Mouse (Mus musculus): ENCODE data around the gene Josd2. TPM values are rescaled to one million over a fixed set of nuclear protein-coding genes. Genes with fewer than 3 reads are reported as not detected.

Josd2 gene
- polyA plus RNA-seq, 2 experiments = 81.5 to 167 TPM

DNA sequence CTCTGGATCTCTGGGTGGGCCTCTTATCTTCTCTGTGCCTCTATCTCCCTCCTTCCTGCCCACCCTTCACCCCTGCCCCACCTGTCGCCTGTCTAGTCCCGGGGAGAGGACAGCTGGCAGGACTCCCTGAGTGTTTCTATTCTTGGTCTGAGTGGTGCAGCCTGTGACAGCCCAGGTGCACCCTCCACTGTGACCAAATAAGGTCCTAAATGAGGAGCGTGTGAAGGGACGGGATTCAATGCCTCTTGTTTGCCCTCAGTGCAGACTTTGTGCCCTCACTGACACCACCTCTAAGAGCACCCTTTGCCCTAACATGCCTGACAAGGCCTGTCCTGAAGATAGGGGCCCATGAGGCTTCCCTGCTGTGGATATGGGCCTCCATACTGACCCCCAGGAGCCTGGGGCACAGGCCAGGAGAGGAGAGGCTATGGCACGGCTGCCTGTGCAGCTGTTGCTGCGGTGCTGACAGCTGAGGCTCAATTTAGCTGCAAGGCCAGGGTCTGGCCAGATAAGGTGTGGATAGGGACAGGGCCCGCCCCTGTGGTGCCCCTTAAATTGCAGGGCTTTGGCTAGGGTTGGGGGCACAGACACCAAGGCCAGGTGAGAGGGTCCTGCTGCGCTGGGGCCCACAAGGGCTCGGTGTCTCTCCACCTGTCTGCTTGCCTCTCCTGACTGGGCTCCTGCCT, 5.3 kb downstream of the Josd2 start:
- Histone ChIP-seq H3K27ac (replicated peaks; ENCODE audit: low read depth, low read length) (0 out of 2 replicates have a peak overlapping the region, but pooled peaks have one; percentile 26), H3K4me2 (replicated peaks; ENCODE audit: low read depth, low read length, severe bottlenecking) (no peak overlapping the region), H3K4me1 (ENCODE audit: control insufficient read depth, insufficient read depth, low read length) (no peaks in the 10 kb centered on the region; the same call in 1 of the 2 replicates), H3K9ac (ENCODE audit: low read depth, low read length, severe bottlenecking) (no peak overlapping the region), H3K27me3 (ENCODE audit: control insufficient read depth, insufficient read depth, low read length) (peaks cover 28% of the 10 kb centered on the region), H3K4me3 (replicated peaks; ENCODE audit: low read length) (no peak overlapping the region), H3K9me3 (ENCODE audit: control insufficient read depth, low read length) (no peaks in the 10 kb centered on the region), H3K36me3 (ENCODE audit: control insufficient read depth, insufficient read depth, low read length) (no peaks in the 10 kb centered on the region; the same call in 1 of the 2 replicates)
- ATAC-seq (ENCODE audit: low FRiP score, low read depth) = peak; percentile 58
- peak; percentile 33 for DNase-seq (ENCODE audit: low spot score)
- 35% methylated on average over 7 of the region's 9 CpGs for WGBS
- no peak for TF ChIP-seq POLR2A (IDR thresholded peaks at IDR 0.05; ENCODE audit: borderline replicate concordance, extremely low read depth, insufficient read depth, insufficient read length)

- 0 out of 2 replicates have a peak overlapping the region, but pooled peaks have one; percentile 10 for H3K4me2 ChIP-seq (replicated peaks; ENCODE audit: low read depth, low read length, severe bottlenecking)
These were observed 6.6 kb downstream of the Josd2 start for GRCm38 (mm10) chr7:44474419-44474818.

GRCm38 (mm10) chr7:44475046-44475614, 7.3 kb downstream of the Josd2 start:
- H3K27ac ChIP-seq (replicated peaks; ENCODE audit: low read depth, low read length) = no peak overlapping the region
- WGBS = 30% methylated on average over 5 of the region's 5 CpGs
- H3K4me2 ChIP-seq (replicated peaks; ENCODE audit: low read depth, low read length, severe bottlenecking) = no peak overlapping the region
- ATAC-seq (ENCODE audit: low FRiP score, low read depth) = no peak
- no peaks in the 10 kb centered on the region for H3K4me1 ChIP-seq (ENCODE audit: control insufficient read depth, insufficient read depth, low read length)
- no peak overlapping the region for H3K9ac ChIP-seq (ENCODE audit: low read depth, low read length, severe bottlenecking)
- no peak overlapping the region for H3K4me3 ChIP-seq (replicated peaks; ENCODE audit: low read length)
- H3K27me3 ChIP-seq (ENCODE audit: control insufficient read depth, insufficient read depth, low read length) = peaks cover 36% of the 10 kb centered on the region
- no peaks in the 10 kb centered on the region for H3K9me3 ChIP-seq (ENCODE audit: control insufficient read depth, low read length)
- no peaks in the 10 kb centered on the region for H3K36me3 ChIP-seq (ENCODE audit: control insufficient read depth, insufficient read depth, low read length)
- TF ChIP-seq POLR2A (IDR thresholded peaks at IDR 0.05; ENCODE audit: borderline replicate concordance, extremely low read depth, insufficient read depth, insufficient read length) = no peak
- DNase-seq (ENCODE audit: low spot score) = no peak

More at GRCm38 (mm10) chr7:44474419-44474818, 6.6 kb downstream of the Josd2 start:
- no peak for TF ChIP-seq POLR2A (IDR thresholded peaks at IDR 0.05; ENCODE audit: borderline replicate concordance, extremely low read depth, insufficient read depth, insufficient read length)
- WGBS = 15% methylated on average over 4 of the region's 4 CpGs
- ATAC-seq (ENCODE audit: low FRiP score, low read depth) = peak; percentile 24; the same call in 1 of the 2 replicates
- H3K27ac ChIP-seq (replicated peaks; ENCODE audit: low read depth, low read length) = no peak overlapping the region
- H3K9me3 ChIP-seq (ENCODE audit: control insufficient read depth, low read length) = no peaks in the 10 kb centered on the region
- H3K36me3 ChIP-seq (ENCODE audit: control insufficient read depth, insufficient read depth, low read length) = no peaks in the 10 kb centered on the region
- 0 out of 2 replicates have a peak overlapping the region, but pooled peaks have one; percentile 7 for H3K4me3 ChIP-seq (replicated peaks; ENCODE audit: low read length)
- peak; percentile 49 for DNase-seq (ENCODE audit: low spot score)
- H3K4me1 ChIP-seq (ENCODE audit: control insufficient read depth, insufficient read depth, low read length) = no peaks in the 10 kb centered on the region
- no peak overlapping the region for H3K9ac ChIP-seq (ENCODE audit: low read depth, low read length, severe bottlenecking)
- peaks cover 36% of the 10 kb centered on the region for H3K27me3 ChIP-seq (ENCODE audit: control insufficient read depth, insufficient read depth, low read length)

GRCm38 (mm10) chr7:44482836-44483435, 15.2 kb downstream of the Josd2 start:
- 60% methylated on average over 3 of the region's 3 CpGs for WGBS
- H3K27ac ChIP-seq (replicated peaks; ENCODE audit: low read depth, low read length) = no peak overlapping the region
- H3K4me1 ChIP-seq (ENCODE audit: control insufficient read depth, insufficient read depth, low read length) = no peaks in the 10 kb centered on the region
- DNase-seq (ENCODE audit: low spot score) (no peak), ATAC-seq (ENCODE audit: low FRiP score, low read depth) (no peak)
- TF ChIP-seq POLR2A (IDR thresholded peaks at IDR 0.05; ENCODE audit: borderline replicate concordance, extremely low read depth, insufficient read depth, insufficient read length) = no peak
- 0 out of 2 replicates have a peak, but pooled peaks cover 13% of the 10 kb centered on the region for H3K27me3 ChIP-seq (ENCODE audit: control insufficient read depth, insufficient read depth, low read length)
- H3K36me3 ChIP-seq (ENCODE audit: control insufficient read depth, insufficient read depth, low read length) = 0 out of 2 replicates have a peak, but pooled peaks cover 2% of the 10 kb centered on the region
- no peak overlapping the region for H3K4me2 ChIP-seq (replicated peaks; ENCODE audit: low read depth, low read length, severe bottlenecking)
- no peak overlapping the region for H3K4me3 ChIP-seq (replicated peaks; ENCODE audit: low read length)
- H3K9ac ChIP-seq (ENCODE audit: low read depth, low read length, severe bottlenecking) = no peak overlapping the region
- no peaks in the 10 kb centered on the region for H3K9me3 ChIP-seq (ENCODE audit: control insufficient read depth, low read length)

GRCm38 (mm10) chr7:44484109-44484508, 16.3 kb downstream of the Josd2 start:
- no peaks in the 10 kb centered on the region for H3K4me1 ChIP-seq (ENCODE audit: control insufficient read depth, insufficient read depth, low read length)
- H3K27me3 ChIP-seq (ENCODE audit: control insufficient read depth, insufficient read depth, low read length) = 0 out of 2 replicates have a peak, but pooled peaks cover 4% of the 10 kb centered on the region
- WGBS = 100% methylated on average over 1 of the region's 1 CpGs
- no peaks in the 10 kb centered on the region for H3K9me3 ChIP-seq (ENCODE audit: control insufficient read depth, low read length)
- H3K4me3 ChIP-seq (replicated peaks; ENCODE audit: low read length) = no peak overlapping the region
- no peak overlapping the region for H3K4me2 ChIP-seq (replicated peaks; ENCODE audit: low read depth, low read length, severe bottlenecking)
- TF ChIP-seq POLR2A (IDR thresholded peaks at IDR 0.05; ENCODE audit: borderline replicate concordance, extremely low read depth, insufficient read depth, insufficient read length) = no peak
- H3K9ac ChIP-seq (ENCODE audit: low read depth, low read length, severe bottlenecking) = no peak overlapping the region
- H3K27ac ChIP-seq (replicated peaks; ENCODE audit: low read depth, low read length) = no peak overlapping the region
- ATAC-seq (ENCODE audit: low FRiP score, low read depth) (no peak), DNase-seq (ENCODE audit: low spot score) (no peak)
- H3K36me3 ChIP-seq (ENCODE audit: control insufficient read depth, insufficient read depth, low read length) = peaks cover 13% of the 10 kb centered on the region
